Mouse (Mus musculus): Measurements from ENCODE around the gene Arap2.

GRCm38 (mm10) chr5:62762298-62762960 lies 3.5 kb downstream of the Arap2 start:
- no peak for TF ChIP-seq POLR2A (IDR thresholded peaks at IDR 0.05; ENCODE audit: low read depth, low read length)
- TF ChIP-seq CTCF (IDR thresholded peaks at IDR 0.05; ENCODE audit: extremely low read depth, insufficient read depth, insufficient read length, insufficient replicate concordance): no peak

All from spleen, adult 2 months (tissue).